Mouse (Mus musculus) embryonic fibroblast, embryonic 13.5 days (primary cell): ENCODE measurements around the gene Nek5. TPM values are rescaled to one million over a fixed set of nuclear protein-coding genes. Genes with fewer than 3 reads are reported as not detected.

ENCODE experiments used
- H3K27ac ChIP-seq: 2 replicates; pipeline ENCODE4 v1.5.1; 2012; ENCODE audit warnings: low read length, control low read depth, inconsistent platforms; ENCODE audit not compliant: insufficient read depth
- H3K4me1 ChIP-seq: 2 replicates; pipeline ENCODE4 v1.6.1; 2011; ENCODE audit warnings: low read length; ENCODE audit not compliant: control insufficient read depth, insufficient read depth
- H3K4me3 ChIP-seq: 2 replicates; pipeline ENCODE4 v1.5.1; 2011; ENCODE audit warnings: mild to moderate bottlenecking, control low read depth, low read length; ENCODE audit not compliant: insufficient read depth
- CTCF ChIP-seq: IDR thresholded peaks from 2 replicates; pipeline ENCODE4 v1.5.1; 2011; ENCODE audit warnings: mild to moderate bottlenecking, control low read depth, low read length, moderate library complexity, borderline replicate concordance; ENCODE audit not compliant: insufficient read depth
- POLR2A ChIP-seq: IDR thresholded peaks from 2 replicates; pipeline ENCODE4 v1.6.1; 2011; ENCODE audit warnings: low read depth, mild to moderate bottlenecking, control low read depth, low read length, moderate library complexity
- polyA plus RNA-seq: library from polyadenylated mRNA; stranded (reverse); fragments of >200 nt; gene quantifications from 2 replicates; pipeline ENCODE4 v1.2.4, GENCODE M21; 2011; ENCODE audit warnings: low read depth; ENCODE audit not compliant: missing spikeins, insufficient read length

Gene Nek5
- polyA plus RNA-seq, 1 experiment: not detected

GRCm38 (mm10) chr8:22091568-22091967 lies 33.3 kb downstream of the Nek5 start:
- no peak overlapping the region for H3K4me3 ChIP-seq
- H3K27ac ChIP-seq: no peak overlapping the region
- no peaks in the 10 kb centered on the region for H3K4me1 ChIP-seq
- TF ChIP-seq POLR2A (no peak), CTCF (peak; percentile 6; the same call in 1 of the 2 replicates)

- TF ChIP-seq CTCF: no peak
- no peak for TF ChIP-seq POLR2A
- no peak overlapping the region for H3K27ac ChIP-seq
- no peak overlapping the region for H3K4me3 ChIP-seq
- no peaks in the 10 kb centered on the region for H3K4me1 ChIP-seq
Measured at GRCm38 (mm10) chr8:22089226-22089625, 35.6 kb downstream of the Nek5 start.

- no peak for TF ChIP-seq POLR2A
- no peak for TF ChIP-seq CTCF
- Histone ChIP-seq H3K4me1 (no peaks in the 10 kb centered on the region), H3K4me3 (no peak overlapping the region), H3K27ac (no peak overlapping the region)
Measured at GRCm38 (mm10) chr8:22079313-22080007, 45.4 kb downstream of the Nek5 start.

GRCm38 (mm10) chr8:22061126-22061525 lies 63.7 kb downstream of the Nek5 start:
- Histone ChIP-seq H3K4me1 (no peaks in the 10 kb centered on the region), H3K27ac (no peak overlapping the region), H3K4me3 (peak overlapping the region; percentile 97)
- no peak for TF ChIP-seq POLR2A
- no peak for TF ChIP-seq CTCF

- TF ChIP-seq CTCF (no peak), POLR2A (peak; percentile 97)
- Histone ChIP-seq H3K4me3 (peak within 1 kb of the TSS; percentile 97), H3K4me1 (no peaks in the 10 kb centered on the region), H3K27ac (no peak within 1 kb of the TSS)
Measured at GRCm38 (mm10) chr8:22060446-22060889, 64.4 kb downstream of the Nek5 start, which contains the start of gene Alg11. TSS of gene Alg11 (plus strand) at chr8:22060721.

GRCm38 (mm10) chr8:22059821-22060445 lies 64.9 kb downstream of the Nek5 start, which contains the start of gene Atp7b:
TSS of gene Atp7b (minus strand) at chr8:22060305.
- H3K4me1 ChIP-seq: no peaks in the 10 kb centered on the region
- H3K27ac ChIP-seq: no peak within 1 kb of the TSS
- TF ChIP-seq CTCF (no peak), POLR2A (no peak)
- H3K4me3 ChIP-seq: peak within 1 kb of the TSS; percentile 97

GRCm38 (mm10) chr8:22059153-22059738 lies 65.6 kb downstream of the Nek5 start:
- no peak overlapping the region for H3K27ac ChIP-seq
- H3K4me3 ChIP-seq: peak overlapping the region; percentile 47; the same call in 1 of the 2 replicates
- TF ChIP-seq CTCF (no peak), POLR2A (no peak)
- no peaks in the 10 kb centered on the region for H3K4me1 ChIP-seq

GRCm38 (mm10) chr8:22058368-22058767 lies 66.5 kb downstream of the Nek5 start:
- Histone ChIP-seq H3K4me3 (no peak overlapping the region), H3K4me1 (no peaks in the 10 kb centered on the region), H3K27ac (no peak overlapping the region)
- TF ChIP-seq CTCF: no peak
- no peak for TF ChIP-seq POLR2A

GRCm38 (mm10) chr8:22056850-22057249 lies 68.0 kb downstream of the Nek5 start:
- H3K4me1 ChIP-seq: no peaks in the 10 kb centered on the region
- TF ChIP-seq CTCF (no peak), POLR2A (no peak)
- no peak overlapping the region for H3K4me3 ChIP-seq
- no peak overlapping the region for H3K27ac ChIP-seq

- H3K27ac ChIP-seq: no peak overlapping the region
- no peaks in the 10 kb centered on the region for H3K4me1 ChIP-seq
- no peak overlapping the region for H3K4me3 ChIP-seq
- TF ChIP-seq CTCF (no peak), POLR2A (no peak)
Measured at GRCm38 (mm10) chr8:22055492-22055877, 69.4 kb downstream of the Nek5 start.
